In genomic region chr1:162859996-162860605, GRCm38 (mm10) we compare ENCODE assay signal across 9 mouse cellular contexts. TPM values are rescaled to one million over a fixed set of nuclear protein-coding genes. Genes with fewer than 3 reads are reported as not detected.
DNase-seq lines count a peak whose midpoint lies in the region; ATAC-seq and TF ChIP-seq lines count a peak whose summit lies in the region.
"Had no signal": no experiment of that assay in that cellular context is flagged by ENCODE, and none has a peak within 500 bp of the region (broad histone marks: within the 10 kb centered on the region; RNA-seq: fewer than 3 reads in every experiment).

No protein-coding gene starts in this region.

- TF ChIP-seq CTCF in Patski (IDR thresholded peaks at IDR 0.05): no peak

- no peaks in the 10 kb centered on the region for H3K36me3 ChIP-seq in hindbrain, embryonic 14.5 days (replicated peaks; ENCODE audit: control insufficient read depth, insufficient read depth)
- H3K36me3 ChIP-seq in limb, embryonic 14.5 days (ENCODE audit: control insufficient read depth, insufficient read depth, low read length): no peaks in the 10 kb centered on the region

- no peaks in the 10 kb centered on the region for H3K27me3 ChIP-seq in Patski
- no peaks in the 10 kb centered on the region for H3K27me3 ChIP-seq in hindbrain, embryonic 14.5 days (ENCODE audit: control insufficient read depth, insufficient read depth, low read length)
- no peaks in the 10 kb centered on the region for H3K27me3 ChIP-seq in limb, embryonic 14.5 days (ENCODE audit: control insufficient read depth, insufficient read depth, low read length)

- DNase-seq in cerebellum, postnatal 14 days: peak; percentile 9 to 11
- peak; percentile 61 for DNase-seq in Patski (ENCODE audit: low read depth, low spot score)
- DNase-seq in hindbrain, embryonic 14.5 days (ENCODE audit: low spot score): no peak
- peak; percentile 43 for DNase-seq in limb, embryonic 14.5 days (ENCODE audit: low spot score)
- DNase-seq in thymus, postnatal 36 days: no peak
- DNase-seq in B cell, adult 2 months: no peak
- no peak for DNase-seq in urinary bladder, postnatal 14 days (ENCODE audit: low spot score)

- H3K4me2 ChIP-seq in hindbrain, embryonic 14.5 days (replicated peaks): no peak overlapping the region
- no peak overlapping the region for H3K4me2 ChIP-seq in limb, embryonic 14.5 days (replicated peaks; ENCODE audit: low read depth, low read length, severe bottlenecking)

- peak overlapping the region; percentile 66; the same call in 1 of the 2 replicates for H3K27ac ChIP-seq in hindbrain, embryonic 14.5 days
- no peak overlapping the region for H3K27ac ChIP-seq in limb, embryonic 14.5 days (replicated peaks; ENCODE audit: low read depth, low read length)
- H3K27ac ChIP-seq: macrophage had no signal

- CTCF ChIA-PET in Patski (lab: Charles Lee): interaction anchor here (1.5 kb wide), 1 partner anchor 20 kb away, joined by 3 read pairs; no protein-coding TSS in a partner anchor

- H3K9ac ChIP-seq in hindbrain, embryonic 14.5 days: no peak overlapping the region
- H3K9ac ChIP-seq in limb, embryonic 14.5 days (ENCODE audit: low read depth, low read length, severe bottlenecking): no peak overlapping the region

- 0 out of 2 replicates have a peak, but pooled peaks cover 5% of the 10 kb centered on the region for H3K4me1 ChIP-seq in hindbrain, embryonic 14.5 days (replicated peaks; ENCODE audit: control insufficient read depth, insufficient read depth, low read length)
- H3K4me1 ChIP-seq in limb, embryonic 14.5 days (ENCODE audit: control insufficient read depth, insufficient read depth, low read length): peaks cover 23% of the 10 kb centered on the region

- no peak for ATAC-seq in cerebellum, adult (ENCODE audit: insufficient number of reproducible peaks, low FRiP score, low TSS enrichment)
- ATAC-seq in Patski: no peak
- peak; percentile 54; the same call in 1 of the 2 replicates for ATAC-seq in hindbrain, embryonic 14.5 days (ENCODE audit: low FRiP score)
- peak; percentile 62 for ATAC-seq in limb, embryonic 14.5 days (ENCODE audit: low FRiP score, low read depth)

- H3K4me3 ChIP-seq in hindbrain, embryonic 14.5 days (replicated peaks; ENCODE audit: low read length): no peak overlapping the region
- H3K4me3 ChIP-seq in limb, embryonic 14.5 days (replicated peaks; ENCODE audit: low read length): no peak overlapping the region

- POLR2A ChIA-PET in Patski (lab: Charles Lee): interaction anchor here (0.6 kb wide), 1 partner anchor 20 kb away, joined by 5 read pairs; no protein-coding TSS in a partner anchor

- WGBS in hindbrain, embryonic 14.5 days: 69% methylated on average over 9 of the region's 9 CpGs
- 59% methylated on average over 9 of the region's 9 CpGs for WGBS in limb, embryonic 14.5 days

- in situ Hi-C loops in Patski (cut with MboI; ENCODE audit: low pct_unique_long_range_greater_than_20kb): no loop called here

- TF ChIP-seq POLR2A in limb, embryonic 14.5 days (IDR thresholded peaks at IDR 0.05; ENCODE audit: borderline replicate concordance, extremely low read depth, insufficient read depth, insufficient read length): no peak

- no peaks in the 10 kb centered on the region for H3K9me3 ChIP-seq in hindbrain, embryonic 14.5 days (ENCODE audit: control insufficient read depth, low read length)
- H3K9me3 ChIP-seq in limb, embryonic 14.5 days (ENCODE audit: control insufficient read depth, low read length): no peaks in the 10 kb centered on the region

RNA-seq across cellular contexts. Expression of gene Fmo1, which starts 6.3 kb away (rescaled TPM):
- 19.1 TPM for polyA plus RNA-seq in Patski (2021)
- polyA plus RNA-seq in hindbrain, embryonic 14.5 days (2014; fragmentation: Nextera tagmentation; extraction: Ambion mirVana): 35.6 and 36.6 TPM in 2 replicates
- 41.4 and 46.7 TPM in 2 replicates for polyA plus RNA-seq in limb, embryonic 14.5 days (2012; rRNA removed)
- 33.5 and 35.0 TPM in 2 replicates for polyA plus RNA-seq in limb, embryonic 14.5 days (2014; fragmentation: Nextera tagmentation; extraction: Ambion mirVana)
- polyA plus RNA-seq: macrophage had no signal

RNA-seq across cellular contexts. Expression of gene Fmo2, which starts 38.4 kb away (rescaled TPM):
- 0.42 TPM for polyA plus RNA-seq in Patski (2021)
- polyA plus RNA-seq in hindbrain, embryonic 14.5 days (2014; fragmentation: Nextera tagmentation; extraction: Ambion mirVana): 0.12 and 0.26 TPM in 2 replicates
- 1.5 and 2.1 TPM in 2 replicates for polyA plus RNA-seq in limb, embryonic 14.5 days (2012; rRNA removed)
- 1.5 TPM in 2 replicates for polyA plus RNA-seq in limb, embryonic 14.5 days (2014; fragmentation: Nextera tagmentation; extraction: Ambion mirVana)
- polyA plus RNA-seq: macrophage had no signal

RNA-seq across cellular contexts. Expression of gene Fmo4, which starts 46.3 kb away (rescaled TPM):
- 0.14 TPM for polyA plus RNA-seq in Patski (2021)
- 0.31 and 0.88 TPM in 2 replicates for polyA plus RNA-seq in hindbrain, embryonic 14.5 days (2014; fragmentation: Nextera tagmentation; extraction: Ambion mirVana)
- 0.84 and 0.99 TPM in 2 replicates for polyA plus RNA-seq in limb, embryonic 14.5 days (2012; rRNA removed)
- polyA plus RNA-seq in limb, embryonic 14.5 days (2014; fragmentation: Nextera tagmentation; extraction: Ambion mirVana): 0.76 and 0.80 TPM in 2 replicates
- polyA plus RNA-seq: macrophage had no signal

Comparison
In these comparisons a context has a peak if more than half of its experiments do, and no peak if none do; other contexts are left out.
1. DNase-seq: peak in cerebellum, postnatal 14 days (2 of 2), Patski (single experiment) and limb, embryonic 14.5 days (single experiment); none in hindbrain, embryonic 14.5 days (single experiment), thymus, postnatal 36 days (0 of 2), B cell, adult 2 months (0 of 2) and urinary bladder, postnatal 14 days (single experiment).
2. ATAC-seq: peak in hindbrain, embryonic 14.5 days (single experiment) and limb, embryonic 14.5 days (single experiment); none in cerebellum, adult (single experiment) and Patski (single experiment).